Mouse (Mus musculus) testis, adult 2 months (tissue): ENCODE measurements around the gene Rgl2. TPM values are rescaled to one million over a fixed set of nuclear protein-coding genes. Genes with fewer than 3 reads are reported as not detected.
"Not testable (repeated sequence)": the region's sequence is repeated elsewhere in the genome, so short reads cannot be mapped to it uniquely, and the experiment has no call there.

Source experiments
- H3K27ac ChIP-seq: fragments of 200-500 bp; 2 replicates; pipeline ENCODE4 v1.5.1; 2012; ENCODE audit warnings: low read depth, low read length; ENCODE audit not compliant: control insufficient read depth, insufficient read depth
- H3K27me3 ChIP-seq: fragments of 200-500 bp; 2 replicates; pipeline ENCODE4 v1.6.1; 2012; ENCODE audit warnings: mild to moderate bottlenecking, low read length, moderate library complexity; ENCODE audit not compliant: control insufficient read depth, insufficient read depth
- H3K36me3 ChIP-seq: fragments of 200-500 bp; 2 replicates; pipeline ENCODE4 v1.6.1; 2012; ENCODE audit warnings: mild to moderate bottlenecking, low read length; ENCODE audit not compliant: control insufficient read depth, insufficient read depth
- H3K4me1 ChIP-seq: fragments of 200-500 bp; 2 replicates; pipeline ENCODE4 v1.6.1; 2012; ENCODE audit warnings: low read length; ENCODE audit not compliant: control insufficient read depth, insufficient read depth
- H3K4me3 ChIP-seq: fragments of 200-500 bp; 2 replicates; pipeline ENCODE4 v1.5.1; 2012; ENCODE audit warnings: low read depth, mild to moderate bottlenecking, low read length, moderate library complexity, mixed read lengths; ENCODE audit not compliant: control insufficient read depth
- CTCF ChIP-seq: fragments of 200-500 bp; IDR thresholded peaks from 2 replicates; pipeline ENCODE4 v1.5.1; 2012; ENCODE audit warnings: low read depth, mild to moderate bottlenecking, inconsistent platforms, low read length, moderate library complexity; ENCODE audit not compliant: control insufficient read depth, insufficient read depth, insufficient replicate concordance
- POLR2A ChIP-seq: fragments of 200-500 bp; IDR thresholded peaks from 2 replicates; pipeline ENCODE4 v1.6.1; 2012; ENCODE audit warnings: low read depth, mild to moderate bottlenecking, inconsistent platforms, low read length, moderate library complexity; ENCODE audit not compliant: control insufficient read depth
- polyA plus RNA-seq: library from polyadenylated mRNA; depleted of rRNA; stranded (reverse); fragments of >200 nt; gene quantifications from 2 replicates; pipeline ENCODE4 v1.2.3, GENCODE M21; 2012

Rgl2 gene
- polyA plus RNA-seq, 1 experiment, result 93.0 TPM

DNA sequence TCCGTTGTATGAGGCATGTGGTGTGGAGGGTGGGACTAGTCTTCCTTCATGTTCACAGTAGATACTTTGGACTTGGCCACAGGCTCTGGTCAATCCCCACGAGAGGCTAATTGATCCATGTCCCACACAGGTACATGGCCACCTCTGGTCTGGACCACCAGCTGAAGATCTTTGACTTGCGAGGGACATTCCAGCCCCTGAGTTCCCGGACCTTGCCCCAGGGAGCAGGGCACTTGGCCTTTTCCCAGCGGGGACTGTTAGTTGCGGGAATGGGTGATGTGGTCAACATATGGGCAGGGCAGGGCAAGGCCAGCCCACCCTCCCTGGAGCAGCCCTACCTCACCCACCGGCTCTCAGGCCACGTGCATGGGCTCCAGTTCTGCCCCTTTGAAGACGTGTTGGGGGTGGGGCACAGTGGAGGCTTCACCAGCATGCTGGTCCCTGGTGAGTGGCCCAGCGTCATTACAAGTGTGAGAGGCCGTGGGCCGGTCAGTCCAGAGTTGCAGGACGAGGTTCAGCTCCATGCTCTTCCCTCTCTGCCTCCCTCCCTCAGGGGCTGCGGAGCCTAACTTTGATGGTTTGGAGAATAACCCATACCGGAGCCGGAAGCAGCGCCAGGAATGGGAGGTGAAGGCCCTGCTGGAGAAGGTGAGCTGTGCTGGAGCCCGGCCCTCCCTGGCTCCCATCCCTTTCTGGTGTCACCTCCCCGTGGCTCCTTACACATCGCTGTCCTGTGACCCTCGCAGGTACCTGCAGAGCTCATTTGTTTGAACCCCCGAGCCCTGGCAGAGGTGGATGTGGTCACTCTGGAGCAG is 19.0 kb downstream of the Rgl2 start:
- peaks cover 1% of the 10 kb centered on the region; the same call in 1 of the 2 replicates for H3K36me3 ChIP-seq
- no peak overlapping the region for H3K4me3 ChIP-seq
- H3K4me1 ChIP-seq, result peaks cover 17% of the 10 kb centered on the region
- H3K27me3 ChIP-seq, result no peaks in the 10 kb centered on the region
- TF ChIP-seq POLR2A, result no peak
- TF ChIP-seq CTCF, result no peak
- no peak overlapping the region for H3K27ac ChIP-seq

DNA sequence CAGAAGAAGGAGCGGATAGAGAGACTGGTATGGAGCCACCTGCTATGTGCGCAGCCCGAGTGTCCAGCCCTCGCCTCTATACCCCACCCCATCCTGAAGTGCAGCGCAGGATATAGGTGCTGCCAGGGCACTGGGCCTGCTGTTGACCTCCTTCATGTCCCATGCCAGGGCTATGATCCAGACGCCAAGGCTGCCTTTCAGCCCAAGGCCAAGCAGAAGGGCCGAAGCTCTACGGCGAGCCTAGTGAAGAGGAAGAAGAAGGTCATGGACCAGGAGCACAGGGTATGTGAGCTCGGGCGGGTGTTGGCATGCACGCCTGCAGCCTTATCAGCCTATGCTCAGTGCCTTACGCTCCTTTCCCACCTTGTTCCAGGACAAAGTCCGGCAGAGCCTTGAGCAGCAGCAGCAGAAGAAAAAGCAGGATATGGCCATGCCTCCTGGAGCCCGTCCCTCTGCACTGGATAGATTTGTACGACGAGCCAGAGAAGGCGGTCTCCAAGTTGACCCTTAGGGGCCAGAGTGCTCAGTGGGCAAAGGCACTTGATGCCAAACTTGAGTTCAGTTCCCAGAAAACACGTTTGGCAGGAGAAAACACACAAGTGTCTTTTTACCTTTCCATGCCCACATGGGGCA is 19.7 kb downstream of the Rgl2 start:
- TF ChIP-seq POLR2A (no peak), CTCF (no peak)
- H3K27ac ChIP-seq, result no peak overlapping the region
- H3K36me3 ChIP-seq, result peaks cover 1% of the 10 kb centered on the region; the same call in 1 of the 2 replicates
- peaks cover 17% of the 10 kb centered on the region for H3K4me1 ChIP-seq
- H3K4me3 ChIP-seq, result no peak overlapping the region
- no peaks in the 10 kb centered on the region for H3K27me3 ChIP-seq

DNA sequence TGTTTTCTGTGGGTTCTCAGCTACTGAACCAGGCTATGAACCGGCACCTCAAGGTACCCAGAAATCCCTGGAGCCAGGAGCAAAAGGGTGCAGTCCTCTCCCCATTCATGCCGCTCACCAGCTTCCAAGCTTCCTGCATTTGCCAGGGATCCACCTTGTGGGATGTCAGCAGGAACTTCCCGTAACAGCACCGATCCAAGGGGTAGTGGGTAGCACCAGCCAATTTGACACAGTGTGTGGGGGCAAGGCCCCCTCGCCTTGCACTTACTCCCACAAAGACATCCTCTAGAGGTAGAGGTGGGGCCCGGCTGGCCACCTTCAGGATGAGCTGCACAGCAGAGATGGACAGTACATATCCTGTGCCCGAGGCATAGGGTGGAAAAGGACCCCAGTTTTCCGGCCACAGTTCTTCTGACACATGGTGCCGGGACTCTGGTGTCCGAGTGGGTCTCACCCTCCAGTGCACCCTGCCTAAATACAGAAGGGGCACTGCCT is 20.8 kb downstream of the Rgl2 start:
- Histone ChIP-seq H3K36me3 (no peaks in the 10 kb centered on the region; the same call in 1 of the 2 replicates), H3K27ac (no peak overlapping the region), H3K27me3 (no peaks in the 10 kb centered on the region), H3K4me3 (no peak overlapping the region; the same call in 1 of the 2 replicates), H3K4me1 (peaks cover 19% of the 10 kb centered on the region)
- no peak for TF ChIP-seq POLR2A
- no peak for TF ChIP-seq CTCF

DNA sequence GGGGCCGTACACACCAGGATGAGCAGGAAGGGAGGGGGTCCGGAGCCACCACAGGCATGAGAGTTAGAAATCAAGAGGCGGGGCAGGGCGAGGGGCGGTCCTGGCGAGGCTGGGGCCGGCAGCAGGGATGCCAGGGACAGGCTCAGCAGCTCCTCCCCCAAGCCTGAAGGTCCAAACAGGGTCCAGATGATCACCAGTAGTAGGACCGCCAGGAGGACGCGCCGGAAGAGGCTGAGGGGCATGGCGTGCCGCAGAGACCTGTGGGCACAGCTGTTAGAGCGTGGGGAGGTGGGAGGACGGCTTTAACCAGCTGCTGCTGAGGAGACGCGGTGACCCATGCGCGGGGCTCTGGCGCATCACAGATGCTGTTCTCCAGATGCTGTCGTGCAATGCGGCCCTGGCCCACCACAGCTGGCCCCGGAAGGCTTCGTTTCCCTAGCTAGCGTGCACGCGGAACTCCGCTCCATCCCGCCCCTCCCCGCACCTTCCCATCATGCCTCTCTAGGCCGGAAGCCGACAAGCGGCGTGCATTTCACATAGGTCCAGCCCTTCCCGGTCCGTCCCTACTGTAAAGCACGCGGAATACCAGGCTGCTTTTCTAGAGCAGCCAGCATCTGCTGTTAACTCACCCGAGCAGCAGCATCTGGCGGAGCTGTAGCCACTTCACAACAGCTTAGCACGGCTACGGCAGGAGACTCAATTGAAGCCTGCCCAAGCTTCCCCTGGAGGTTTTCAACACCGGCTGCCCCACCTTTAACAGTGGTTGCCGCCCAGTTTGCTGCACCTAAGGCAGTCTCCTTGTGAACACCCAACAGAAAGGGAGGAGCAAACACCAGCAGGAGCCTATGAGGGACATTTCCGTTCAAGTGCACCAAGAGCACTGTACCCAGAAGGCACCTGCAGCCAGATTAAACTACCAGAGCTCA is 21.9 kb downstream of the Rgl2 start, which contains the start of gene B3galt4:
Gene B3galt4 (minus strand): TSS at position 468 of the 926 bp plus-strand sequence.
- peak within 1 kb of the TSS; percentile 19; the same call in 1 of the 2 replicates for H3K27ac ChIP-seq
- TF ChIP-seq CTCF (no peak), POLR2A (peak; percentile 59; the same call in 1 of the 2 replicates)
- H3K36me3 ChIP-seq, result no peaks in the 10 kb centered on the region; the same call in 1 of the 2 replicates
- H3K4me1 ChIP-seq, result peaks cover 20% of the 10 kb centered on the region
- H3K27me3 ChIP-seq, result no peaks in the 10 kb centered on the region
- H3K4me3 ChIP-seq, result peak within 1 kb of the TSS; percentile 60

DNA sequence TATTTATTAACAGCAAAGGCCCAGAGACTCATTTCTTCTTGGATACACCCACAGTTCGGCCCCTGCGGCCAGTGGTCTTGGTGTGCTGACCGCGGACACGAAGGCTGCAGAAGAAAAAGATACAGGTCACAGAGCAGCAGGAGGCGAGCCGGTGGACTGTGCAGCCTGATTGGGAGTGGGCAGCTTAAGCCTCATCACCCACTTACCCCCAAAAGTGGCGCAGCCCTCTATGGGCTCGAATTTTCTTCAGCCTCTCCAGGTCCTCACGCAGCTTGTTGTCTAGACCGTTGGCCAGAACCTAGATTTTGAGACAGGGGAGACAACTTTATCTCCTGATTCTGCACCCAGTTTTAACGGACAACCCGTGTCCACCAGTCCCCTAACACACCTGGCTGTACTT is 22.7 kb downstream of the Rgl2 start:
- not testable (repeated sequence) for H3K36me3 ChIP-seq, H3K4me3 ChIP-seq, H3K27ac ChIP-seq, H3K27me3 ChIP-seq
- H3K4me1 ChIP-seq, result peaks cover 22% of the 10 kb centered on the region

- Histone ChIP-seq H3K4me1 (peaks cover 22% of the 10 kb centered on the region), H3K36me3 (no peaks in the 10 kb centered on the region; the same call in 1 of the 2 replicates)
Measured at GRCm38 (mm10) chr17:33952879-33953278, 23.5 kb downstream of the Rgl2 start.

GRCm38 (mm10) chr17:33953310-33953709 is 24.0 kb downstream of the Rgl2 start:
- peaks cover 22% of the 10 kb centered on the region for H3K4me1 ChIP-seq
- no peaks in the 10 kb centered on the region for H3K27me3 ChIP-seq
- no peak for TF ChIP-seq POLR2A
- TF ChIP-seq CTCF, result no peak
- H3K36me3 ChIP-seq, result no peaks in the 10 kb centered on the region; the same call in none of the 2 replicates
- no peak overlapping the region for H3K27ac ChIP-seq
- no peak overlapping the region for H3K4me3 ChIP-seq

More at GRCm38 (mm10) chr17:33952879-33953278, 23.5 kb downstream of the Rgl2 start:
- TF ChIP-seq POLR2A, result no peak
- TF ChIP-seq CTCF, result no peak
- no peaks in the 10 kb centered on the region for H3K27me3 ChIP-seq
- no peak overlapping the region for H3K4me3 ChIP-seq
- no peak overlapping the region for H3K27ac ChIP-seq
